Mouse (Mus musculus) myocyte (in vitro differentiated cells): Measurements from ENCODE around the gene Erbb2. TPM values are rescaled to one million over a fixed set of nuclear protein-coding genes. Genes with fewer than 3 reads are reported as not detected.

Source experiments
- H3K27me3 ChIP-seq: one replicate; pipeline ENCODE4 v1.6.1; 2011; ENCODE audit not compliant: control insufficient read depth, insufficient read depth, insufficient read length
- H3K36me3 ChIP-seq: one replicate; pipeline ENCODE4 v1.6.1; 2011; ENCODE audit not compliant: control insufficient read depth, insufficient read depth
- H3K4me2 ChIP-seq: one replicate; pipeline ENCODE4 v1.6.1; 2011; ENCODE audit warnings: low read depth, control low read depth
- H3K4me3 ChIP-seq: one replicate; pipeline ENCODE4 v1.5.1; 2011; ENCODE audit warnings: mild to moderate bottlenecking, control low read depth, moderate library complexity
- H3K79me2 ChIP-seq: one replicate; pipeline ENCODE4 v1.6.1; 2011; ENCODE audit not compliant: control insufficient read depth, insufficient read depth
- H3ac ChIP-seq: one replicate; pipeline ENCODE4 v1.6.1; 2011; ENCODE audit not compliant: control insufficient read depth, insufficient read length
- CEBPB ChIP-seq: IDR thresholded peaks from 2 replicates; pipeline ENCODE4 v1.6.1; 2011; ENCODE audit warnings: mild to moderate bottlenecking, moderate library complexity; ENCODE audit not compliant: poor library complexity, insufficient read depth, severe bottlenecking
- E2F4 ChIP-seq: IDR thresholded peaks from one replicate; pipeline ENCODE4 v1.6.1; 2011; ENCODE audit warnings: mild to moderate bottlenecking, control low read depth, moderate library complexity; ENCODE audit not compliant: insufficient read depth
- MAX ChIP-seq: IDR thresholded peaks from one replicate; pipeline ENCODE4 v1.6.1; 2011; ENCODE audit warnings: low read depth, mild to moderate bottlenecking, control low read depth
- MYOD1 ChIP-seq, 3 experiments: IDR thresholded peaks; one replicate each; pipeline ENCODE4 v1.6.1; 2011; ENCODE audit warnings: control low read depth in 2 of 3, low read depth in 2 of 3, mild to moderate bottlenecking in 2 of 3, moderate library complexity in 1 of 3; ENCODE audit not compliant: insufficient read length in 2 of 3, control insufficient read depth in 1 of 3
- MYOG ChIP-seq, 3 experiments: IDR thresholded peaks; one replicate each; pipeline ENCODE4 v1.6.1; 2011; ENCODE audit warnings: control low read depth in 2 of 3, low read depth in 2 of 3, mild to moderate bottlenecking in 2 of 3; ENCODE audit not compliant: insufficient read length in 2 of 3, control insufficient read depth in 1 of 3, insufficient read depth in 1 of 3
- POLR2A ChIP-seq: IDR thresholded peaks from one replicate; pipeline ENCODE4 v1.6.1; 2011; ENCODE audit warnings: low read depth, mild to moderate bottlenecking, control low read depth, moderate library complexity; ENCODE audit not compliant: insufficient read length
- POLR2AphosphoS2 ChIP-seq: IDR thresholded peaks from one replicate; pipeline ENCODE4 v1.6.1; 2011; ENCODE audit warnings: low read depth, control low read depth; ENCODE audit not compliant: insufficient read length
- REST ChIP-seq: IDR thresholded peaks from one replicate; pipeline ENCODE4 v1.6.1; 2011; ENCODE audit warnings: mild to moderate bottlenecking, control low read depth, moderate library complexity; ENCODE audit not compliant: insufficient read depth, insufficient read length
- SRF ChIP-seq: IDR thresholded peaks from one replicate; pipeline ENCODE4 v1.6.1; 2011; ENCODE audit warnings: low read depth; ENCODE audit not compliant: control insufficient read depth, insufficient read length
- TCF12 ChIP-seq: IDR thresholded peaks from one replicate; pipeline ENCODE4 v1.6.1; 2011; ENCODE audit warnings: mild to moderate bottlenecking, control low read depth; ENCODE audit not compliant: poor library complexity, insufficient read depth, severe bottlenecking
- TCF3 ChIP-seq: IDR thresholded peaks from one replicate; pipeline ENCODE4 v1.6.1; 2011; ENCODE audit warnings: low read depth, control low read depth; ENCODE audit not compliant: insufficient read length
- USF1 ChIP-seq: IDR thresholded peaks from one replicate; pipeline ENCODE4 v1.6.1; 2011; ENCODE audit warnings: low read depth, mild to moderate bottlenecking, control low read depth, moderate library complexity
- polyA plus RNA-seq: library from polyadenylated mRNA; unstranded; fragments of >200 nt; fragmentation: generic; extraction: Trizol; gene quantifications from one replicate; pipeline ENCODE4 v1.2.1, GENCODE M21; 2012; ENCODE audit warnings: missing spikeins

Erbb2 gene
- polyA plus RNA-seq, 1 experiment, result 33.5 TPM

DNA sequence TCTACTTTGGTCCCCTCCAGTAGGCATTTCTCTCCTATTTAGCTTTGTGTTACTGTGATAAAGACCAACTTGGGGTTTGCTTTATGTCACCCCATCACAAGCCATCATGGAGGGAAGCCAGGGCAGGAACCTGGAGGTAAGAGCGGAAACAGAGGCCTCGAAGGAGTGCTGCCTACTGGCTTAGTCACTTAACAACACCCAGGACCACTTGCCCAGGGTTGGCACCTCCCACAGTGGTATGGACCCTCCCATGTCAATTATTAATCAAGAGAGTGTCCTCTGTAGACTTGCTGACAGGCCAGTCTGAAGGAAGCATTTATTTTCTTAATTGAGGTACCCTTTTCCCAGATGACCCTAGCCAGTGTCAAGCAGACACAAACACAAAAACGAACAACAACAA, 11.5 kb upstream of the Erbb2 start:
- Histone ChIP-seq H3ac (no peak overlapping the region), H3K79me2 (no peaks in the 10 kb centered on the region), H3K27me3 (no peaks in the 10 kb centered on the region), H3K36me3 (no peaks in the 10 kb centered on the region), H3K4me2 (peak overlapping the region; percentile 94), H3K4me3 (peak overlapping the region; percentile 26)
- TF ChIP-seq POLR2AphosphoS2 (no peak), MYOG (IDR thresholded peaks at IDR 0.05; ENCODE audit: control insufficient read depth in 1 of 3, insufficient read depth in 1 of 3, insufficient read length in 2 of 3, low read depth in 2 of 3) (no peak), E2F4 (no peak), POLR2A (no peak), TCF12 (no peak), CEBPB (no peak), REST (no peak), MYOD1 (IDR thresholded peaks at IDR 0.05; ENCODE audit: control insufficient read depth in 1 of 3, insufficient read length in 2 of 3, low read depth in 2 of 3) (no peak), TCF3 (no peak), MAX (no peak), SRF (no peak), USF1 (no peak)

GRCm38 (mm10) chr11:98406621-98407020, 5.6 kb upstream of the Erbb2 start:
- TF ChIP-seq MYOD1 (IDR thresholded peaks at IDR 0.05; ENCODE audit: control insufficient read depth in 1 of 3, insufficient read length in 2 of 3, low read depth in 2 of 3), result no peak
- no peak for TF ChIP-seq TCF3
- no peak for TF ChIP-seq USF1
- no peak for TF ChIP-seq E2F4
- TF ChIP-seq POLR2A, result no peak
- no peak for TF ChIP-seq TCF12
- TF ChIP-seq MYOG (IDR thresholded peaks at IDR 0.05; ENCODE audit: control insufficient read depth in 1 of 3, insufficient read depth in 1 of 3, insufficient read length in 2 of 3, low read depth in 2 of 3), result no peak
- TF ChIP-seq SRF, result no peak
- TF ChIP-seq POLR2AphosphoS2, result no peak
- TF ChIP-seq CEBPB, result no peak
- no peak for TF ChIP-seq REST
- no peak for TF ChIP-seq MAX
- Histone ChIP-seq H3K79me2 (no peaks in the 10 kb centered on the region), H3K4me2 (no peak overlapping the region), H3ac (no peak overlapping the region), H3K36me3 (no peaks in the 10 kb centered on the region), H3K27me3 (no peaks in the 10 kb centered on the region), H3K4me3 (no peak overlapping the region)

DNA sequence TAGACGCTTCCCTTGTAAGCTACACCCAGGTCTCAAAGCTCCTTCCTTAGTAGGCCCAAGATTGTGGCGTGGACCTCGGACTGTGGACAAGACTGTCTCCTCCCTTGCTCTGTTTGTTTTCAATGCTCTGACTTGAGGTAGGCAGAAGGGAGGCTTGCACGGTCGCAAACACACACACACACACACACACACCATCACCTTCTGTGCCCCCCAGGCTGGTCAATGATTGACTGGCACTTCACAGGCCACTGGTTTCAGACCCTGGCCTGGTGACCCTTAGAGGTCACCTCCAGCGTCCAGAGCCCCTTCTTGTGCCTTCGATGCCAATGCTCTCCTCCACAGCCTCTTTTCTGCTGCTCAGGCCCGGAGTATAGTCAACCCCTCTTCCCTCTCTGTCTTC, 3.4 kb upstream of the Erbb2 start:
- Histone ChIP-seq H3ac (no peak overlapping the region), H3K79me2 (peaks cover 2% of the 10 kb centered on the region), H3K4me2 (no peak overlapping the region), H3K27me3 (no peaks in the 10 kb centered on the region), H3K36me3 (no peaks in the 10 kb centered on the region), H3K4me3 (no peak overlapping the region)
- TF ChIP-seq E2F4, result no peak
- no peak for TF ChIP-seq MAX
- no peak for TF ChIP-seq SRF
- TF ChIP-seq POLR2AphosphoS2, result no peak
- no peak for TF ChIP-seq USF1
- TF ChIP-seq POLR2A, result no peak
- no peak for TF ChIP-seq MYOD1 (IDR thresholded peaks at IDR 0.05; ENCODE audit: control insufficient read depth in 1 of 3, insufficient read length in 2 of 3, low read depth in 2 of 3)
- no peak for TF ChIP-seq MYOG (IDR thresholded peaks at IDR 0.05; ENCODE audit: control insufficient read depth in 1 of 3, insufficient read depth in 1 of 3, insufficient read length in 2 of 3, low read depth in 2 of 3)
- TF ChIP-seq TCF3, result no peak
- TF ChIP-seq CEBPB, result no peak
- TF ChIP-seq REST, result no peak
- no peak for TF ChIP-seq TCF12

GRCm38 (mm10) chr11:98409341-98409822, 2.9 kb upstream of the Erbb2 start:
- Histone ChIP-seq H3K4me3 (no peak overlapping the region), H3K36me3 (no peaks in the 10 kb centered on the region), H3K79me2 (peaks cover 7% of the 10 kb centered on the region), H3K4me2 (peak overlapping the region; percentile 12), H3K27me3 (no peaks in the 10 kb centered on the region), H3ac (no peak overlapping the region)
- TF ChIP-seq E2F4 (no peak), CEBPB (no peak), USF1 (no peak), MYOD1 (IDR thresholded peaks at IDR 0.05; ENCODE audit: control insufficient read depth in 1 of 3, insufficient read length in 2 of 3, low read depth in 2 of 3) (no peak), TCF12 (no peak), POLR2AphosphoS2 (no peak), MAX (no peak), SRF (no peak), POLR2A (no peak), TCF3 (no peak), REST (no peak), MYOG (IDR thresholded peaks at IDR 0.05; ENCODE audit: control insufficient read depth in 1 of 3, insufficient read depth in 1 of 3, insufficient read length in 2 of 3, low read depth in 2 of 3) (no peak)

DNA sequence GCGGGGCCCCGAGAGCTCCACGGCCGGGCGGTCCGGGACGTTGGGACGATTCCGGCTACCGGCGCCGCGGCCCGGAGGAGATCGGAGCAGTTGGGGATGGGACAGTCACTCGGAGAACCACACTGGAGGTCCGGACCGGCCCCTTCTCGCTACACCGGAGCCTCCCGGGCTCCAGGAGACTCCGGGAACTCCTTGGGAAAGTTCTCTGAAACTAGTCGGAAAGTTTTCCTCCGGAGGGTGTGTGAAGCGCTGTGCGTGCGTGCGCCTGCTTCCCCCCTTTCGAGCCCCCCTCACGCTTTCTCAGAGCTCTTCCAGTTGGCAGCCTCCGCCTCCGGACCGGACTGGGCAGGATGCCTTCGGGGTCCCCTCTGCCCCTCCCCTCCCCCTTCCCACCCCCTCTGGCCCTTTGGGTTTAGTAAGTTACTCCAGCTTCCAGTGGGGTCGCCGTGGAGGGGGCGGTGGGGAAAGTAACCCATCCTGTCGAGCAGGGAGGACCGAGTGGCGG, 579 bp downstream of the Erbb2 start:
- Histone ChIP-seq H3ac (peak overlapping the region; percentile 75), H3K4me2 (peak overlapping the region; percentile 81), H3K4me3 (peak overlapping the region; percentile 72), H3K27me3 (no peaks in the 10 kb centered on the region), H3K79me2 (peaks cover 26% of the 10 kb centered on the region), H3K36me3 (no peaks in the 10 kb centered on the region)
- no peak for TF ChIP-seq E2F4
- TF ChIP-seq MYOD1 (IDR thresholded peaks at IDR 0.05; ENCODE audit: control insufficient read depth in 1 of 3, insufficient read length in 2 of 3, low read depth in 2 of 3), result no peak
- no peak for TF ChIP-seq REST
- TF ChIP-seq POLR2AphosphoS2, result no peak
- TF ChIP-seq POLR2A, result no peak
- no peak for TF ChIP-seq MAX
- TF ChIP-seq USF1, result no peak
- no peak for TF ChIP-seq CEBPB
- TF ChIP-seq MYOG (IDR thresholded peaks at IDR 0.05; ENCODE audit: control insufficient read depth in 1 of 3, insufficient read depth in 1 of 3, insufficient read length in 2 of 3, low read depth in 2 of 3), result no peak
- no peak for TF ChIP-seq TCF3
- no peak for TF ChIP-seq TCF12
- TF ChIP-seq SRF, result no peak
